Mouse (Mus musculus) adrenal gland, postnatal 25 days (tissue): ENCODE measurements around the gene Ttc21a. TPM values are rescaled to one million over a fixed set of nuclear protein-coding genes. Genes with fewer than 3 reads are reported as not detected.

ENCODE experiments used
- DNase-seq: peaks from one replicate; pipeline ENCODE4 v3.0.0; 2021; ENCODE audit warnings: mixed read lengths
- total RNA-seq: library from RNA; stranded (reverse); gene quantifications from 2 replicates; pipeline ENCODE4 v1.2.3, GENCODE M21; 2021

The Ttc21a gene
- total RNA-seq, 1 experiment from 2014 or later = 0.15 TPM

DNA sequence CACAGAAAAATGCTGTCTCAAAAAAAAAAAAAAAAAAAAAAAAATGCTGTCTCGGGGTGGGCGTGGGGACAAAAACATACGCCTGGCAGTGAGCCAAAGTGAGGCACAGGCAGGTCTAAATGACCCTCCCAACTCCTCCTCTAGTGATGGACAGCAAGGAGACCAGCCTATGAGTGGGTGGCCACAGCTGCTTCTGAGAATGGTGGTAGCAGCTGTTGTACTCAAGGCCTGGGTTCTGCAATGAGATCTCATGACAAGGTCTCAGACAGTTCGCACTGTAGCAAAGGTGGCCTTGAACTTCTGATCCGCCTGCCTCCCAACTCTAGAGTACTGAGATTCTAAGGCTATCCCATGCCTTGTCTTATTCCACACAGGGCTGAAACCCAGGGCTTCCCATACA lies 4.0 kb downstream of the Ttc21a start:
- no peak for DNase-seq

DNA sequence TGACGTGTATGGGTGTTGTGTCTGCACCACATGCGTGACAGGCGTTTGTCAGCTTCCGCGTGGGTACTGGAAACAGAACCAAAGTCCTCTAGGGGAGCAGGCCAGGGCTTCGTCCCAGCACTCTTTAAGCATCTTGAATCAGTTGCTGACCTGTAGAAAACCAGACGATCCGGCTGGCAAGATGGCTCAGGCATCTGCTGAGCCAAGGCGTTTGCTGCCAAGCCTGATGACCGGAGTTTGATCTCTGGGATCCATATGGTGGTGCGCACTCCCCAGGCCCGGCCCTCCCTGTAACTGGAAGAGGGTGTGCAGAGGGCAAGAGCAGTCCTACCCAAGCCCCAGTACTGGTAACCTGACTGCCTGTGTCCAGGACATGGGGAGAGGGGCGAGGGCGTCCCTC lies 4.5 kb downstream of the Ttc21a start:
- no peak for DNase-seq

DNA sequence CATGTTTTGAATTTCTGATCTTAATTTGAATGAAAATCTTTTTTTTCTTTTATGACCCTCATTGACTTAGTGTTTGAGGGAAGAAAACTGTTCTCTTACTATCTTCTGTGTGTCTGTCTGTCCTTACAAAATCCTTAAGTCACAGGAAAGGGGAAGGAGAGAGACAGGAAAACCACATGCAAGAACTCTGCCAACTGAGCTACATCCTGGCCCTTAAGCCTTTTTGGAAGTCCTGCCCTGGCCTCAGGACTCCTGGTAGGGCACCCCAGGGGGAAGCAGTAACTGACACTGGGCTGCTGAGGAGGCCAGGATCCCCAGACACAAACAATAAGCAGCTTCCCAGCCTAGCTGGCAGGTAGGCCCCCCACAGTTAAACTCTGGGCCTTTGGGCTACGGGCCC lies 5.9 kb downstream of the Ttc21a start:
- no peak for DNase-seq

DNA sequence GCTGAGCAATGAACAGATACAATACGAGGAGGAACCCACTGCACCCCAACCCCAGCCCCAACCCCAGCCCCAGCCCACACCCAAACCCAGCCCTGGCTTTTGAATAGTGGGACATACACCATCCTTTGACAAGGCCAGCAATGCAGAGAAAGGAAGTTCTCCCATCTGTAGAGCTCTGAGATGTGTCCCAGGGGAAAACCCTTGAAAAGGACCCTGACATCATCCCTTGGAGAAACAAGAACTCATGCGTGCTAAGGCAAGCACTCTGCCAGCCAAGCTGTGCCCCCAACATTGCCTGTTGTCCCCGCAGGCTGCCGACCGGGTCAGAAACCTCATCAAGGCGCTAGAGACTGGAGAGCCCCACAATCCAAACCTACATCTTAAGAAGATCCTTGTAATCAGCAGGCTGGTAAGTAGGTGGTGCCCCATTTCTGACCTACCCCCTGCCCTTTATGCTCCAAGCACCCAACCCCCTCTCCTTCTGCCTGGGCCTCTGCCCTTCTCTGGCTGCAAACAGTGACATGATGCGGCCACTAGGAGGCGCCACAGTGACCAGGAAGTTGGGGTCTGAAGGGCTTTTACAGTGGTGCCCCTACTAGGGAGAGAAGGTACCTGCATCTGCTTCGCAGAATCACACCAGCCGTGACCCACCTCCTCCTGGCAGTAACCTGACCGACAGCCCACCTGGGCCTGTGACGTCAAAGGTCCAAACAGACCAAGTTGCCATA lies 7.9 kb downstream of the Ttc21a start:
- no peak for DNase-seq

DNA sequence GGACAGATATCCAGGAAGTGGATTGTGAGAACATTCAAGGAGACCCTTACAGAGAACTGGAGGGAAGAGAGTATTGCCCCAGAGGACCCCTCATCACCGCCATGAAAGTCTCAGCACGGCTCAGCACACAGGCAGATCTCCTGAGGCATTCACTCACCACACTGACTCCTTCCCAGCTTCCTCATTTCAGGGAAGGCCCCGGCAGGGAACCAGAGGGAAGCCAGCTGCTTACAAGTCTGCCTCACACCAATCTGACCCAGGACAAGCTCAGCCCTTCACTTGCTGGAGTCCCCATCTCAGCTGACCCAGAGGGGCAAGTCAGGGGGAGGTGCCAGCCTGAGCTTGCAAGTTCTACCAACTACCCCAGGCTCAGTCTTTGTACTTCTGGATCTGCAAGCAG lies 11.4 kb downstream of the Ttc21a start:
- no peak for DNase-seq

DNA sequence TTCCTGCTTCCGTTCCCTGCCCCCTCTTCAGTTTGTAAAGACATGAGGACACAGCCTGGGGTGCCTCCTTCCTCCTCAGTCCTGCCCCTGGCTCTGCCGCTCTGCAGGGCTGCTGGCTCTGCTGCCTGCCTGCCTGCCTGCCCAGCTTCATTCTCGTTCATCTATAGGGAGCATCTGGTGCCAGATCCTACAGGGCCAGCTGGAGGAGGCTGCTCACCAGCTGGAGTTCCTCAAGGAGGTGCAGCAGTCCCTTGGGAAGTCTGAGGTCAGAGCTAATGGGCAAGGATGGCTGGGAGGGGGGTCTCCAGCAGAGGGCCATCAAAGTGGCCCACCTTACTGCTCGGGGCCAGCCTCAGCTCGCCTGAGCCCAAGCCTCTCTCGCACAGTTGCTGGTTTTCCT lies 13.0 kb downstream of the Ttc21a start:
- no peak for DNase-seq

DNA sequence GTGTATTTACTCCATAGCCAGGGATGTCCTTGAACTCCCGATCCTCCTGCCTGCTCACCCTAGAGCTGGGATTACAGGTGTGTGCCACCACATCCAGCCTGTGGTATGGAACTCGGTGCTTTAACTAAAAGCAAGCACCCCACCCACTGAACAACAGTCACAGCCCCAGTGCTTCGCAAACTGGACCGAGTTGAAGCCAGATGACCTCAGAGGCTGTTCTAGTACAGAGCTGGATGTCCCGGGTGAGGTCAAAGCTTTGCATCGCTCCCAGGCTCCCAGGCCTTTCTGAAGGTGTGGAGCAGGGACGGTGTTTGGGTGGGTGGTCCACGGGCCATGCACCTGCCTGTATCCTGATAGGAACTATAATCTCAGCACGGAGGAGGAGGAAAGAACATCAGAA lies 14.0 kb downstream of the Ttc21a start:
- DNase-seq = no peak

DNA sequence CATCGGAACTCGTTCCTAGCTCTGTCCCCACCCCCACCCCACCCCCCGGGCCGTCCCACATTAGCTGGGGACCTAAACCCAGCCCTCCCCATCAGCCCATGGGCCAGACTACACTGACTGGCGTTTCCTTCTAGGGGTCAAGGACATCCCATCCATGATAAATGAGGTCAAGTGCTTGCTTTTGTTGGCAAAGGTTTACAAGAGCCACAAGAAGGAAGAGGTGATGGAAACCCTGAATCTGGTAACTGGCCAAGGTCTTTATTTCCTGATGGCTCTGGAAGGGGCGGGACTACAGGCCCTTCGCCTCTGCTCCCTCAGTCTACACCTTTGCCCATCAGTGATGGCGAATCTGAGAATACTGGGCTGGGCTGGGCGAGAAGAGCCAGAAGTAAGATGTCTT lies 21.4 kb downstream of the Ttc21a start:
- DNase-seq = no peak

DNA sequence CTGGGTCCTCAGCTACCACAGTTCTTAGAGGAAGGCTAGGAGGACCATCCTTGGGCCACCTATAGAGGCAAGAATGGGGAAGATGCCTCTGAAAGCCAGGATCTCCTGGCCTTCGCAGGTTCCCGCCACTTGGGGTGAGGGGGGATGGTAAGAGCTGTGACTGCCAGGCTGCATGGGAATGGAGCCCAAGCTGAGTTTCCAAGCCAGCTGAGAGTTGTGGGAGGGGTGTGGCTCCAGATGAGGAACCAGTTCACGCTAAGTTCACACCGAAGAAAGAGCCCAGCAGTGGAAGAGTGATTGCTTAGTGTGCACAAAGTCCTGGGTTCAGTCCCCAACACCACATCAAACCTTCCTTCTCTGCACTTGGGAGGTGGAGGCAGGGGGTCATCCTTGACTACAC lies 24.8 kb downstream of the Ttc21a start:
- DNase-seq = no peak

DNA sequence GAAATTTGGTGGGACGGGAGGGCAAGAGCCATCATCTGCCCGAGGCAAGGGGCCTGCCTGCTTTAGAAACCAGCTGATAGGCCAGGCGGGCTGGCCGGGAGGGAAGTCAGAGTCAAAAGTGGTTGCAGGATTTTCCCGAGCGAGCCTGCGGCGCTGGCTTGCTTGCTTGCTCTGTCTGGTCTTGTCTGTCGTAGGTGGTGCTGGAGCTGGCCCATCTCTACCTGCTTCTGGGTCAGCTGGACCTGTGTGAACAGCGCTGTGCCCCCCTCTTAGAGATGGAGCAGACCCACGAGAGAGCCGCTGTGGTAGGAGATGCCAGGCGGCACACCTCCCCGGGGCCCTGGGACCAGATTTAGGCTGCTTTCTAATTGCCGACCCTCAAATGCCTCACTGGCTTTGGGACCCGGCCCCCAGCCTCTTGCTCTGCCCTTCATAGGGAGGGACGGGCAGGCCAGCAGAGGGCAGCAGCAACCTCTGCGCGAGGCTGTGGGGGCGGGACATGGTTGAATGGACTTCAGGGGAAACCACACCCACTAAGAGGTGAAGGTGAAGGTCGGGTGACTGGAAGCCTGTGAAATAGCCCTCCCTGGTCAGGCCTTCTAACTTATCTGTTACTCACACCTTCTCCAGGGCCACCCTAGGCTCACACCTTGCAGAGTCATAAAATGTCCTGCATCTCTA lies 25.7 kb downstream of the Ttc21a start:
- DNase-seq = peak; percentile 82

DNA sequence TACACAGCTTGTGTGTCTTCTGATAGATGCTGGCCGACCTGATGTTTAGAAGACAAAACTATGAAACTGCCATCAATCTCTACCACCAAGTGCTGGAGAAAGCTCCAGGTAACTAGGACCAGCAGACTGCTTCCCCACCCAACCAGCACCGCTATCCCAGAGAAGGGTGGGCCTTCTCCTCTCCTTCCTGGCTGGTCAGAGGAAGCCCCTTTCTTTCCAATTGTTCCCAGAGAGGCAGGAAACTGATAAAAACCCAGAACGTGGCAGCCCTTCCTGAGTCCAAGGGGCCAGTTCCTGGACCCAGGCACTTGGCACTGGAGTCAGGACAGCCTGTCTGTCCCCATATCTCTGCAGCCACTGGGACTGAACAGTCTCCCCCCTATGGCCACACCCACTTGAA lies 26.8 kb downstream of the Ttc21a start:
- DNase-seq = no peak

DNA sequence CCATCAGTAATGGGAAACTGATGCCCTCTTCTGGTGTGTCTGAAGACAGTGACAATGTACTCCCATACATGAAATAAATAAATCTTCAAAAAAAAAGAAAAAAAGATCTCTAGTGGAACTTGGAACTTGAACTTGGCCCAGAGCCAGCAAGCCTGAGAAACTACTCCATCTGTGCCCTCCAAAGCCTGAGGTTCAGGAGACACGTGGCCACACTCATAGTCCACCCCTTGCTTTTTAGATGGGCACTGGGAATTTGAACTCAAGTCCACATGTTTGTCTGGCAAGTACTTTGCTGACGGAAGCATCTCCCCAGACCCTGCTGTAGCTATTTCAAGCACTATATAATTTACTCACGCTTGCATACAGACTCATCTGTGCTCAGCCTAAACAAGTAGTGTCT lies 27.8 kb downstream of the Ttc21a start:
- no peak for DNase-seq

DNA sequence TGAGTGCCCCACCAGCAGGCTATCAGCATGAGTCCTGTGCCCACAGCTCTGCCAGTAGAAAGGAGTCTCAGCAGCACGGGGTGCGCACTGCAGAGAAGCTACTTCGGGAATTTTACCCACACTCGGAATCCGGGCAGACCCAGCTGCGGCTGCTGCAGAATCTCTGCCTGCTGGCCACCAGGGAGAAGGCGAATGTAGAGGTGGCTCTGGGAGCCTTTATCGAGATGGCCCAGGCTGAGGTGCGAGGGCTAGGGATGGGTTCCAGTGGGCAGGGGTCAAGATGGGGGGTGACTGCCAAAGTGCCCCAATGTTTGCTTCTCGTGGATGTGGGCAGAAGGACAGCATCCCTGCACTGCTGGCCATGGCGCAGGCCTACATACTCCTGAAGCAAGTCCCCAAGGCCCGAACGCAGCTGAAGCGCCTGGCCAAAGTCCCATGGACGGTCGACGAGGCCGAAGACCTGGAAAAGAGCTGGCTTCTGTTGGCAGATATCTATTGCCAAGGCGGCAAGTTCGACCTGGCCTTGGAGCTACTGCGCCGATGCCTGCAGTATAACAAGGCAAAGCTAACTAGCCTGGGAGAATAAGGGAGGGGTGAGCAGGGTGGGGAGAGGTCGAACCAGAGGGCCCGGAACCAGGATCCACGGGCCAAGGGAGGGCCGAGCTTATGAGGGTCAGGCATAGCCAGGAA lies 29.0 kb downstream of the Ttc21a start:
- no peak for DNase-seq

DNA sequence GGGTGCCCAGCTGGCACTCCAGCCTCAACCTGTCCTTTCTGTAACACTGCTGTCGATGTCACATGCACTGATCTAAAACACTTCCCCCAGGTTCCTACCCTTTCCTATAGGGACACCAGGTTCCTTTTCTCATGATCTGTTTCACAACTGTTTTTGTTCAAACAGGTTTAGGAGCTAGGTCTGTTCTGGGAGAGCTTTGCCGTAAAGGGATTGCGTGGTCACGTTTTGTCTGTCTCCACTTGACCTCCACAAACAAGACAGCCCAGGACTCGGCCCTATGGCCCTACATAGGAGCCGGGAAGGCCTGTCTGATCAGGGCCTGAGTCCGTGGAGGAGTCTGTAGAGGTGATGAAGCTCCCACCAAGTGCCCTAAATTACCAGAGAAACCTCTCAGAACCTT lies 32.4 kb downstream of the Ttc21a start:
- no peak for DNase-seq

DNA sequence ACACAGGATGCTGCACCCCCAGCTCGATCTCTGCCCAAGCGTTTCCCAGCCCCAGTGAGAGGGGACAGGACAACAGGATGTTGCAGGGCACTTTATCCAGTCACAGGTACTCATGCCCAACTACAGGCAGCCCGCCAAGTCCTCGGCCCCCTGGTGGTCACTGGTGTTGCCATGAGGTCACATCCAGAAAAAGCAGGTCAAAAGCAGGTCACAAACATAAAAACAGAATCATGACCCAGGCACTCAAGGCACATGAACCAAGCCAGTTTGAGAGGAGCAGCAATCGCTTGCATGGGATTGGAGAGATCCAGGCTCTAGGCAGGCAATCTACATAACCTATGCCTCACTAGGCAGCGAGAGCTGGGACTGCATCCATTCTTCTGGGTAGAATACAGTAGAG lies 32.8 kb downstream of the Ttc21a start:
- peak; percentile 65 for DNase-seq

DNA sequence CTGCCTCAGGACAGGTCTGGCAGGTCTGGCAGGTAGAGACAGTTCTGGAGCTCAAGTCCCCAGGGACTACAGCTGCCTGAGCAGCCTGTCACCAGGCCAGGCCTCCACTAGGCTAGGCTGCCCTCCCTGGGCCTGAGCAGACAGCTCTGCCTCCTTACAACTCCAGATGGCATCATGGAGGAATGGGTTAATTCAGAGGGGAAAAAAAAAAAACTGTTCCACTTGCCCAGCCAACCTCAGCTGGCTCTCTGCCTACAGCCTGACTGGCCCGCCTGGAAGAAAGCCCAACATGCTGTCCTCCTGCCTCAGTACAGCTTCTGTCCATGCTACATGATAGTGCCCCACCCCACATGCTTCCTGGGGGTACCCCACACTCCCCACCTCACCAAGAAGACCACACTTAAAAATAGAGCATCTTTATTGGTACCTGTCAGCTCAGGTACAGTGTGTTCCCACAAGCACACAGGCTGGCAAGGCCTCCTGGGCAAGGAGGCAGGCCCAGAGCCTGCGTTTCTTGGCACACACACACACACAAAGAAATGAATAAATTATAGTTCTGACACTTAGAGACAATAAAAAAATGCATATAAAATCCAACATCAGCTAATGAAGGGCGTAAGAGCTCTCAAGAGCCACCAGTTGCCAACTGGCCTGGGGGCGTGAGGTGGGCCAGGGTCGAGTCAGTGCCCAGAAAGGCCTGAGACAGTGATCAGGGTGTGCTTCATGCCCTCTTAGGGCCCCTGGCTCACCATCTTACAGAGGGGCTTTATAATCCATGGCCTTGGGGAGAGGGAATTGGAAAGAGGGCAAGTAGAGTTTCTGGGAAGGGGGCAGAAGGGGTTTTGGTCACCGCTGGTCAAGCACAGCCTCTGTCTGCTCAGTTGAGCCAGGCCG lies 33.6 kb downstream of the Ttc21a start:
- DNase-seq = peak; percentile 36

DNA sequence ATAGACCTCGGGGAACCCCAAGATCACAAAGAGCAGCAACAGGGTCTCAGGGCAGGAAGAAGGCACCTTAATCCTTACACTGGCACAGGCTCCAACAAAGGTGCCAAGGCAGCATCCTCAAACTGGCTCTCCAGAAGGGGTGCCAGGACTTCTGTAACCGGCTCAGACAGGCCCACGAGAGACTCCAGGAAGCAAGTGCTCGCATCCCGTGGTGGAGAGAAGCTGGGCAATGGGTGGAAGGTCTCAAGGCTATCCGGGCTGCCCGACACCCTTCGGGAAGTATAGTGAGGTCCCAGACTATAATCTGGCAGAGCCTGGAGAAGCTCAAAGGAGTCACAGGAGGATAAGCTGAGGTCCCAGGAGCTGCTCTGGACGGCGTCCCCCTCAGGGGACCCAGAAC lies 34.8 kb downstream of the Ttc21a start:
- no peak for DNase-seq

DNA sequence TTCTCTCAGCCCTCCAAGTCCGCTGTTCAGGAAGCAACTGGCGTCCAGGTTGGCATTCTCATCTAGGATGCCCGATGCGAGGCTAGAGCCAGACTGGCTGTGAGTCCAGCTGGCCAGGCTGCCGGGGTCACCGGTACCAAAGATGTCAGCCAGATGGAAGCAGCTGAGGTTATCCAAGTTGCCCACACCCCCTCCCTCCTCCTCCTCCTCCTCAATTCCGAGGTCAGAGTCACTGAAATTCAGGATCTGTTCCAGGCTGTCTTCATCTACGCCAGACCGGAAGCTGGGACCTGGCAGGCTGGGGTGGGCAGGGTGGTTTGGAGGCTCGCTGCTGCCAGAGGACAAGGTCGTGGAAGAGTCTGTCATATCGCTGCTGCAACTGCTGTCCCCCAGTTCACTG lies 35.2 kb downstream of the Ttc21a start:
- DNase-seq = peak; percentile 22

DNA sequence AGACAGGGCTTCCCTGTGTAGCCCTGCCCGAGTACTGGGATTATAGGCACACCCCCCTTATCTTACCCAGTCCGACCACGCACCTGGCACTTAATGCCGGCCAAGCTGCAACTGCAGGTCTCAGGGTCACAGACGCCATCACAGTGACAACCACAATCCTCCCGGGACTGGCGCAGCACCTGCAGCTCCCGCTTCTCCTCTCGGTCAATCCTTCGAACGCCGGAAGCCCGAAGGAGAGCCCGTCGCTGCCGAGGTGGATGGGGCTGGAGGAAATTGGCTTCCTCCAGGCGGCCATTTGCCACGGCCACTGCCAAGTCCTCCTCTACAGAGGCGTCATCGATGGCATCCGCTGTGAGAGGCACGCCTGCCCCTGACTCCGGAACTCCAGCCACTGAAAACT lies 35.9 kb downstream of the Ttc21a start:
- no peak for DNase-seq

DNA sequence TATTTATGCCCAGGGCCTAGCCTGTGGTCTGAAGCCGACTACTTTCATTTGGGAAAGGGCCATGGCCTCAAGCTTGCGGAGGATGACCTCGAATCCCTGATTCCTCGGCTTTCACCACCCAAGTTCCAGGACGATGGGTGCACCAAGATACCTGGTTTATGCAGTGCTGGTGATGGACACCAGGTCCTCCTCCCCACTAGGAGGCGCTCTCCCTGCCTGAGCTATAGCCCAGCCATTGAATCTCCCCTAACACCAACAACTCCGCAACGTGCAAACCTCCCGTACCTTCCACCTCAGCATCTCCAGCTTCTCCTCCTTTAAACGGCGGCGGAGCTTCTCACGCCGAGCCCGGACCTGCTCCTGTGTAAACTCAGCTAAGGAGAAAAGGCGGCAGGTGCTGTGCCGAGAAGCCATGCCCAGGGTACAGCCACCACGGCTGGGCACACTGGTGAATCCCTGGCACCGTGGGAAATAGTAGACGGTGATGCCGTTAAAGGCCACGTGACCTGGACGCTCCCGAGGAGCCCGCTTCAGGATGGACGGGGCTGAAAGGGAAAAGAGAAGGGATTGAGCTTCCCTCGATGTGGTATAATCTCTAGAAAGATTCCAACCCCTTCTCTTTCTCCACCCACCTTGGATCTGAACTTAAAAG lies 36.6 kb downstream of the Ttc21a start:
- no peak for DNase-seq

DNA sequence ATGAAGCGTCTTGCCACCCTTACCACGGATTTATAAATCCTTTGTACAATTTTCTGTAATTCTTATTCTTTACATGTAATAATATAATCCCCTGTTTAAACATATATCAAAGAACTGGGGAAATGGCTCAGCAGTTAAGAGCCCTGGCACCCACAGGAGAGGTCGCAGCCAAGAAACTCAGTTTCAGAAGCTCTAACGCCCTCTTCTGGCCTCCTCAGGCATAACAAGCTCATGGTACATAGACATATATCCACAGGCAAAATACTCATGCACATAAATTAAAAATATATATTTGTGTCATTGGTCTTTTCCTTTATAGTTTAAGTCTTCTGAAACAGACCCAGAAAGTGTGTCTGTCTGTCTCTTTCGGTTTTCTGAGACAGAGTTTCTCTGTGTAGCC lies 37.2 kb downstream of the Ttc21a start:
- no peak for DNase-seq

DNA sequence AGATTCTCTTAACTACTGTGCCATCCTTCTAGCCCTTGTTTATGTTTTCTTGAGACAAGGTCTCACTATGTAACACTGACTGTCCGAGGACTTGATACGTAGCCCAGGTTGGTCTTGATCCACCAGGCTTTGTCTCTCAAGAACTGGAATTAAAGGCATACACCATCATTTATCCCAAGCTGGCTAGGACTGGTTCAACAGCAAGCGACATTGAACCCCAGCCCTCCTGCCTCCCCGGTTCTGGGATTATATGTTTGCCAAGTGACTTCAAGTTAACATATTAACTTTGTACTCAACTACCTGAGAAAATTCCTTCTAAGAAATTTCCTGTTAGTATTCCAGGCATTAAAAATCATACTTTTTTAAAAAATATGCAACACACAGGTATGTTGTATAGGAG lies 37.9 kb downstream of the Ttc21a start:
- no peak for DNase-seq
